Mouse (Mus musculus) neural tube, embryonic 14.5 days (tissue): Measurements from ENCODE around the gene Hoxb7. TPM values are rescaled to one million over a fixed set of nuclear protein-coding genes. Genes with fewer than 3 reads are reported as not detected.
A peak's percentile ranks its signal among the peaks of the same experiment; 100 is the strongest.

Source experiments
- ATAC-seq: fragments of 200-750 bp; cut with Nextera tagmentation; 2 replicates; pipeline ENCODE4 v1.8.0; 2017; ENCODE audit warnings: low read depth, mild to moderate bottlenecking, moderate TSS enrichment, moderate library complexity
- H3K27ac ChIP-seq: fragments of 300-500 bp; sonication (generic); 2 replicates; pipeline ENCODE4 v1.5.1; 2014; ENCODE audit warnings: low read depth, mild to moderate bottlenecking, control low read depth, low read length, moderate library complexity, mixed read lengths
- H3K27me3 ChIP-seq: fragments of 300-500 bp; sonication (generic); 2 replicates; pipeline ENCODE4 v1.6.1; 2014; ENCODE audit warnings: low read length; ENCODE audit not compliant: control insufficient read depth, insufficient read depth
- H3K36me3 ChIP-seq: fragments of 300-500 bp; sonication (generic); 2 replicates; pipeline ENCODE4 v1.6.1; 2014; ENCODE audit warnings: low read length, mixed read lengths; ENCODE audit not compliant: control insufficient read depth, insufficient read depth
- H3K4me1 ChIP-seq: fragments of 300-500 bp; sonication (generic); 2 replicates; pipeline ENCODE4 v1.6.1; 2014; ENCODE audit warnings: low read length; ENCODE audit not compliant: control insufficient read depth, insufficient read depth
- H3K4me2 ChIP-seq: fragments of 300-500 bp; sonication (generic); 2 replicates; pipeline ENCODE4 v1.6.1; 2014; ENCODE audit warnings: mild to moderate bottlenecking, low read depth, low read length, control low read depth
- H3K4me3 ChIP-seq: fragments of 300-500 bp; sonication (generic); 2 replicates; pipeline ENCODE4 v1.5.1; 2014; ENCODE audit warnings: low read depth, low read length, control low read depth, mixed read lengths
- H3K9ac ChIP-seq: fragments of 300-500 bp; sonication (generic); replicated peaks from 2 replicates; pipeline ENCODE4 v1.6.1; 2014; ENCODE audit warnings: low read depth, mild to moderate bottlenecking, control low read depth, low read length, mixed read lengths
- H3K9me3 ChIP-seq: fragments of 300-500 bp; sonication (generic); 2 replicates; pipeline ENCODE4 v1.6.1; 2016; ENCODE audit warnings: low read length; ENCODE audit not compliant: control insufficient read depth
- WGBS: fragments of 180-500 bp; shearing (Covaris S2); extraction: QIAGEN DNeasy Blood & Tissue Kit; methylation state at CpG from one replicate; pipeline ENCODE4 v1.1.7; 2014; 5-methylcytosine and 5-hydroxymethylcytosine counted together
- polyA plus RNA-seq: library from polyadenylated mRNA; unstranded; fragments of >200 nt; fragmentation: Nextera tagmentation; extraction: Ambion mirVana; gene quantifications from 2 replicates; pipeline ENCODE4 v1.2.1, GENCODE M21; 2014

Gene Hoxb7
- polyA plus RNA-seq, 1 experiment from 2014 or later = 133 TPM

DNA sequence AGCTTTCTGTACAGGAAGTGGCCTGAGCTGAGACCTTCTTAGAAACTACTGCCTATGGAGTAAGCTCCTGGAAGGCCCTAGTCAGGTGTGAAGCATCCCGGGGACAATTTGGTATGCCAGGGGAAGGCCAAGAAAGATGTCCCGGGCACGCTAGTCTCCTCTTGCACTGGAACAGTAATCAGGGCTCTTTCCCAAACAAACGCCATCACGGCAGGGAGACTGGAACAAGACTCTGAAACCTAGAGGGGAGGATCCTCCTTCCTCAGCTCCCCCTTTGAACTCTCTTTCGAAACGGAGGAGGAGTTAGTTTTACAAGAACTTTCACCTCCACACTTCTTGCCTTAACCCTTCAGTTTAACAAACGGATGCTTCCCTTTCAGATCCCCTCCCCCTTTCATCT is 45.7 kb downstream of the Hoxb7 start:
- H3K27ac ChIP-seq = peak overlapping the region; percentile 100
- peaks cover 79% of the 10 kb centered on the region for H3K4me1 ChIP-seq
- H3K9ac ChIP-seq = peak overlapping the region; percentile 100

DNA sequence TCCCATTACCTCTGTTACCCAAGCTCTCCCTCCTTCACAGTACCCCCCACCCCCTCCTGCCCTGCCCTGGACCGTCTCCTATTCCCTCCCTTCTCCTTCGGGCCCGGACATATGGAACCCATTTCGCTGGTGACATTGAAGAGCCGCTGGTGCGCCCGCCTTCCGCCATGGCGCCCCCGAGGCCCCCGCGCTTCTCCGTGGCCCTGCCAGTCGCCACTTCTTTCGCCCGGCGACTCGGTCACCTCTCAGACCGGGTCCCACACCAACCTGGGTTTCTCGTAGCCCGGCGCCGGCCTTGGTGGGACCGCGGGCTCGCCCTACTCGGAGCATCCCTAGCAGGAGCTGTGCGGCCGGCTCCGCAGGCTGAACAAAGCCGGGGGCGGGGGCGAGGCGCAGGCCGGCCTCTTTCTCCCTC is 46.2 kb downstream of the Hoxb7 start:
- no peaks in the 10 kb centered on the region for H3K9me3 ChIP-seq

More for the DNA sequence above, 45.7 kb downstream of the Hoxb7 start:
- Histone ChIP-seq H3K9me3 (no peaks in the 10 kb centered on the region), H3K4me2 (peak overlapping the region; percentile 100), H3K36me3 (peaks cover 5% of the 10 kb centered on the region; the same call in 1 of the 2 replicates), H3K4me3 (peak overlapping the region; percentile 59), H3K27me3 (no peaks in the 10 kb centered on the region)
- 4% methylated on average over 8 of the region's 8 CpGs for WGBS
- ATAC-seq = no peak

DNA sequence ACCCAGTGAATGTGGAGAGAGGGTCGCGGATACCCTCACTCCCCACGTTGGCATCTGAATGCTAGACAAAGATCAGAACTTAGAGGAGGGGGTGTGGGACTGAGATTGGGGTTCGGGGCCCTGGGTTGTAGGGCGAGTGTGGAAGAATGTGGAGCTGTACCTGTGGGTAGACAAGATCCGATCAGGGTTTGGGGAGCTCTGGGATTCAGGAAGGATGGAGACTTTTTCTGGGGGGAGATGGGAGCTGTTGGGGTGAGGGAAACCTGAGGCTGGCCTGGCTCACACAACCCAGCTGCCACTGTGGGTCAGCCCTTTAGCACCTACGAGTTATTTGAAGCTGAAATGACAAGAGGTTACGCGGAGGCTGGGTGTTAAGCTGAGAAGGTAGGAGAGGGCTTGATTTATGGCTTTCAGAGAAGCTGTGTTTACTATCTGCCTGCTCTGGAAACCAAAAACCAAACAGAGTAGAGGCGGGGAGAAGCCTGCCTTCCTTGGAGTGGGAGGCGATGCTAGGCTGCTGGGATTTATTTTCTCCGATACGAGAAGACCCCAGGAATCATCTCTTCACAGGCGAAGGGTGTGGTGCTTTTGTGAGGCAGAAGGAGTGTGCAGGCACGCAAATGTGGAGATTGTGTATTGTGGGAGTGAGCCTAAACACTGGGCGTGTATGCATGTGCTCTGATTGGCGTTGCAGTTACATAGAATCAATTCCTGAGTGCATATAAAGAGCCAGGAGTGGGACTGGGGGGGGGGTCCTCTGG is 47.0 kb downstream of the Hoxb7 start:
- no peaks in the 10 kb centered on the region for H3K9me3 ChIP-seq
- peak overlapping the region; percentile 100 for H3K4me2 ChIP-seq
- 0 out of 2 replicates have a peak, but pooled peaks have one; percentile 18 for ATAC-seq
- H3K27me3 ChIP-seq = no peaks in the 10 kb centered on the region
- H3K27ac ChIP-seq = peak overlapping the region; percentile 100
- peaks cover 5% of the 10 kb centered on the region; the same call in 1 of the 2 replicates for H3K36me3 ChIP-seq
- peak overlapping the region; percentile 59 for H3K4me3 ChIP-seq
- H3K9ac ChIP-seq = peak overlapping the region; percentile 100
- H3K4me1 ChIP-seq = peaks cover 81% of the 10 kb centered on the region
- 4% methylated on average over 17 of the region's 17 CpGs for WGBS

More for the DNA sequence above, 46.2 kb downstream of the Hoxb7 start:
- Histone ChIP-seq H3K9ac (peak overlapping the region; percentile 100), H3K36me3 (peaks cover 5% of the 10 kb centered on the region; the same call in 1 of the 2 replicates), H3K4me3 (peak overlapping the region; percentile 59), H3K27me3 (no peaks in the 10 kb centered on the region), H3K4me1 (peaks cover 78% of the 10 kb centered on the region), H3K4me2 (peak overlapping the region; percentile 100), H3K27ac (peak overlapping the region; percentile 100)
- under 1% methylated on average over 35 of the region's 35 CpGs for WGBS
- no peak for ATAC-seq

DNA sequence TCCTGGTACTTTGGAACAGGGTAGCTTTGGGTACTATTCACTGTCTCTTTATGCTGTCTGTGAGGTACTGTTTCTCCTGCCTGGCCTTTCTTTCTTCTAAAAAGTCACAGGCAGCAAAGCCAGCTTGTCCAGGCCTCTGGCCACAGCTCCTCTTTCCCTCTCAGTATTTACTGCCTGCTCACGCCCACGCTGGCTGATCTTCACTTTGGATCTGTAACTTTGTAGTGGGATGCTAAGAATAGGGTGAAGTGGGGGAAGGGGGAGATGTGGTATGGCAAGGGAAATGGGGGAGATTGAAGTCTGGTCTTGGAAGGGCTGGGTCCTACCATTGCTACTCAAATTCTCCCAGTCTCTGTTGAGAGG is 47.6 kb downstream of the Hoxb7 start:
- 7% methylated on average over 2 of the region's 2 CpGs for WGBS
- Histone ChIP-seq H3K9me3 (no peaks in the 10 kb centered on the region), H3K27me3 (no peaks in the 10 kb centered on the region), H3K9ac (peak overlapping the region; percentile 100), H3K27ac (peak overlapping the region; percentile 100), H3K4me3 (peak overlapping the region; percentile 59), H3K4me2 (peak overlapping the region; percentile 100), H3K36me3 (peaks cover 5% of the 10 kb centered on the region; the same call in 1 of the 2 replicates), H3K4me1 (peaks cover 82% of the 10 kb centered on the region)
- ATAC-seq = 0 out of 2 replicates have a peak, but pooled peaks have one; percentile 3

DNA sequence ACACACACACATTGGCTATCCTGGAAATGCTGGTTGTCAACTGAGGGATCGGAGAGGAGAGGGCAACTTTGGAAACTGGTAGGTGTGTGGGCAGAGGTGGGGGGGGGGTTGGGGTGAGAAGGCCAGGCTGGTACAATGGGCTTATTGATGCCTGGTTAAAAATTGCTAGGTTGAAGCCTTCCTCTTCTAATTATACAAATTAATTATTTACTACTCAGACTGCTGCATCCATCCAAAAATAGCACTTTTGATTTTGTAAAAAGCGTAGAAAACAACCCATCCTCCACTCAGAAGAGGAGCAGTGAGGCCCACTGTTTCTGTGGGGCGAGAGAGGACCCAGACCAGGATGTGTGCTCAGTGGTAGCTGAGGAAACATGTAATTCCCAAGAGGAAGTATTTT is 48.6 kb downstream of the Hoxb7 start:
- no peak for ATAC-seq
- peak overlapping the region; percentile 100; the same call in 1 of the 2 replicates for H3K9ac ChIP-seq
- H3K9me3 ChIP-seq = no peaks in the 10 kb centered on the region
- H3K36me3 ChIP-seq = peaks cover 5% of the 10 kb centered on the region; the same call in 1 of the 2 replicates
- H3K4me3 ChIP-seq = peak overlapping the region; percentile 59; the same call in 1 of the 2 replicates
- peak overlapping the region; percentile 100 for H3K27ac ChIP-seq
- H3K27me3 ChIP-seq = no peaks in the 10 kb centered on the region
- H3K4me2 ChIP-seq = peak overlapping the region; percentile 100
- peaks cover 87% of the 10 kb centered on the region for H3K4me1 ChIP-seq
- WGBS = 10% methylated on average over 3 of the region's 3 CpGs

DNA sequence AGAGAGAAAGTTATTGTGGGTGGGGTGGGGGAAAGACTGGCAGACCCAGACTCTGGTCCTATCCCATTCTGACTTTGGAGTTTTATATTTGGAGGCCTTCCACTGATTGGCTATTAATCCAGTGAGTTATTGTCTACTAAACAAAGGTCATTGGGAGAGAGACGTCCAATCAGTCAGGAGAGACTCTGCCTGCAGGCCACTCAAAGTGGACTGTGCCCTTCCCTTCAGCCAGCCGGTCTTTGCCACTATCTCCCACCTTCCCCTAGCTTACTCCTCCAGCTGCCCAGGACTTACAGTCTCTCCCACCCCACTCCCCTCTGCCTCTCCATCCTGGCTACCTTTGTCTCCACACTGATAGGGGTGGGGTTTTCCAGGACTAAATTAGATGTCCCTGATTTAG is 50.2 kb downstream of the Hoxb7 start:
- peaks cover 86% of the 10 kb centered on the region for H3K4me1 ChIP-seq
- H3K27me3 ChIP-seq = no peaks in the 10 kb centered on the region

DNA sequence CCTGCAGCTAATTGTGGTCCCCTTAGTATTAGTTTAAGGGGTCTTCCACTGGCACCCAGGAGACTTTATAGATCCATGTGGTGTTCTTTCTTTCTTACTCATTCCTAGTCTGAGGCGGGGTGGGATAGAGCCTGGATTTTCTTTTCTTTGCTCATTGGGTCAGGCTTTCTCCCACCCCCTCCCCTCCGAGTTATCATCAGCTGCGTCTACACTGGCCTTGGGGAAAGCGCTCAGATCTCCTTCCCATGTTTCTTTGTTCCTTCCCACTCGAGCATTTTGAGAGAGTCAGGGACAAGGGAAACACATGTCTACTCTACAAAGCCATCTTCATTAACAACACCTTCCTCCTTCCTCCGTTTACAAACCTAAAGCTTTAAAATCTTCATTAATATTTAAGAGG is 50.6 kb downstream of the Hoxb7 start:
- no peaks in the 10 kb centered on the region for H3K9me3 ChIP-seq
- 7% methylated on average over 6 of the region's 6 CpGs for WGBS
- peaks cover 12% of the 10 kb centered on the region; the same call in 1 of the 2 replicates for H3K36me3 ChIP-seq
- no peak for ATAC-seq
- H3K9ac ChIP-seq = peak overlapping the region; percentile 100
- peak overlapping the region; percentile 100 for H3K27ac ChIP-seq
- H3K4me2 ChIP-seq = peak overlapping the region; percentile 100
- H3K4me1 ChIP-seq = peaks cover 83% of the 10 kb centered on the region
- no peaks in the 10 kb centered on the region for H3K27me3 ChIP-seq
- H3K4me3 ChIP-seq = peak overlapping the region; percentile 59

More for the DNA sequence above, 50.2 kb downstream of the Hoxb7 start:
- WGBS = 8% methylated on average over 2 of the region's 2 CpGs
- Histone ChIP-seq H3K4me2 (peak overlapping the region; percentile 100), H3K9ac (peak overlapping the region; percentile 100), H3K4me3 (peak overlapping the region; percentile 59), H3K9me3 (no peaks in the 10 kb centered on the region), H3K36me3 (peaks cover 7% of the 10 kb centered on the region; the same call in 1 of the 2 replicates), H3K27ac (peak overlapping the region; percentile 100)
- no peak for ATAC-seq

DNA sequence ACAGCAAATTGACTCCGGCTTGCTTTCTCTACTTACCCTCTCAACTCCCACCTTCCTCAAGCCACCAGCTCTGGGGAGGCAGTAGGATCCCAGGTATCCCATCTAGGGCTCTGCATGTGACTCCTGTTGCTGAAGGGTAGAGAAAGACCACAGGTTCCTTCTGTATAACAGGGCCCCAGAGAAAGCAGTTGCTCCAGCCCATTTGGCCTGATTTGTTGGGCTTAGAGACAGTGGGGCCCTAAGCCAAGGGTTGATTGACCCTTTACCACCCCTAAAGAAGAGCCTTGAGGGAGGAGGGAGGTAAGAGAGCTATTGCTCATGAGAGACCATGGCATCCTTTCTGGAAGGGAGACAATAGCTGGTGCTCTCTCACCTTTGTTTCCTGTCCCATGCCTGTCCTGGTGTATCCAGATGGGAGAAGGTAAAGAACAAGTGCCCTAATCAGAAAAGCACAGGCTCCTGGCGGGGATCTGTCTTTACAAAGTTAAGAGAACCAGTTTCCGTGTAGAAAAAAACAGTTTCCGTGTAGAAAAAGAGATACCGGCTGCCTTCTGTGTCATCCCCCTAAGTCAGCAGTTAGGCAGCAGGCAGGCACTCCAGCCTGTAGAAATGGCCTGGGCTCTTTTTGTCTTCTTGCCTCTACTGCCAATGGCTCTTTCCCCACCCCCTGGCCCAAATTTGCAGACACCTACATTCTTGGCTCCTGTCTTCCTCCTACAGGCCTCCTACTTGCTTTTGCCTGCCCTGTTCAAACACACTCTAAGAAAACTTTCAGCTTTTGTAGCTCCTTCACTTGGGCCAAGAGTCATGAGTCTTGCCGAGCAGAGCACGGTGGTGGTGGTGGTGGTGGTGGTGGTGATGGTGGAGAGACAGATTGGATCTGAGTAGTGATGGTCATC is 52.8 kb downstream of the Hoxb7 start:
- no peaks in the 10 kb centered on the region for H3K9me3 ChIP-seq
- peaks cover 8% of the 10 kb centered on the region for H3K36me3 ChIP-seq
- H3K4me3 ChIP-seq = peak overlapping the region; percentile 59
- H3K4me2 ChIP-seq = peak overlapping the region; percentile 100
- no peak for ATAC-seq
- H3K4me1 ChIP-seq = peaks cover 84% of the 10 kb centered on the region
- no peaks in the 10 kb centered on the region for H3K27me3 ChIP-seq
- peak overlapping the region; percentile 100 for H3K9ac ChIP-seq
- 10% methylated on average over 7 of the region's 7 CpGs for WGBS
- peak overlapping the region; percentile 100 for H3K27ac ChIP-seq
